Mouse (Mus musculus) CH12.LX (cell line): ENCODE measurements around the gene Bloc1s6.

Experiments
- CTCF ChIP-seq, 2 experiments: IDR thresholded peaks in 1 of 2; conservative IDR thresholded peaks in 1 of 2; 2 replicates each; pipeline ENCODE4 v1.5.1; 2011 to 2012; ENCODE audit warnings: low read depth in 2 of 2, low read length in 2 of 2, improper control_type of control experiment in 1 of 2, inconsistent platforms in 1 of 2, mild to moderate bottlenecking in 1 of 2, moderate library complexity in 1 of 2
- HCFC1 ChIP-seq: IDR thresholded peaks from 2 replicates; pipeline ENCODE4 v1.6.1; 2012; ENCODE audit warnings: low read depth, mild to moderate bottlenecking, inconsistent platforms, low read length, improper control_type of control experiment
- MAX ChIP-seq: IDR thresholded peaks from 2 replicates; pipeline ENCODE4 v1.6.1; 2011; ENCODE audit warnings: low read length, improper control_type of control experiment
- ZC3H11A ChIP-seq: IDR thresholded peaks from 2 replicates; pipeline ENCODE4 v1.6.1; 2012; ENCODE audit warnings: low read depth, mild to moderate bottlenecking, inconsistent platforms, low read length, improper control_type of control experiment

GRCm38 (mm10) chr2:122719232-122719631, 19.1 kb upstream of the Bloc1s6 start:
- TF ChIP-seq ZC3H11A = no peak
- TF ChIP-seq CTCF (conservative IDR thresholded peaks at IDR 0.05 in 1 of 2, IDR thresholded peaks at IDR 0.05 in 1 of 2; ENCODE audit: low read depth in 2 of 2, low read length in 2 of 2) = no peak
- no peak for TF ChIP-seq MAX
- TF ChIP-seq HCFC1 = no peak
